Mouse (Mus musculus) cortical plate, adult 2 months (tissue): Measurements from ENCODE around the gene Uqcrc1.

Experiments
- CTCF ChIP-seq: fragments of 200-500 bp; IDR thresholded peaks from 2 replicates; pipeline ENCODE4 v1.5.1; 2011; ENCODE audit warnings: mild to moderate bottlenecking, control low read depth, low read length; ENCODE audit not compliant: insufficient read depth; ENCODE audit errors: extremely low read depth
- POLR2A ChIP-seq: fragments of 200-500 bp; IDR thresholded peaks from 2 replicates; pipeline ENCODE4 v1.6.1; 2011; ENCODE audit warnings: mild to moderate bottlenecking, low read length, control low read depth; ENCODE audit not compliant: insufficient read depth; ENCODE audit errors: extremely low read depth

GRCm38 (mm10) chr9:108976483-108976882 is 40.0 kb downstream of the Uqcrc1 start:
- TF ChIP-seq POLR2A (no peak), CTCF (no peak)
